Mouse (Mus musculus) bone marrow, adult 2 months (tissue): ENCODE measurements at regions not wholly inside any gene's neighbourhood (a gene's known extent, or its start where the extent isn't known, plus 50 kb on each side); places are given as distances from the start of the nearest gene placed in this dataset.

Experiments
- CTCF ChIP-seq: fragments of 200-500 bp; IDR thresholded peaks from 2 replicates; pipeline ENCODE4 v1.5.1; 2011; ENCODE audit warnings: low read length, control low read depth; ENCODE audit not compliant: control insufficient read depth, insufficient read depth
- POLR2A ChIP-seq: fragments of 200-500 bp; IDR thresholded peaks from 2 replicates; pipeline ENCODE4 v1.6.1; 2011; ENCODE audit warnings: low read depth, mild to moderate bottlenecking, control low read depth, low read length, borderline replicate concordance; ENCODE audit not compliant: control insufficient read depth

GRCm38 (mm10) chr5:53377698-53378097 is 88.3 kb upstream of the Rbpj start:
- TF ChIP-seq CTCF (no peak; the same call in 1 of the 2 replicates), POLR2A (no peak)
